Mouse (Mus musculus) Patski (cell line): ENCODE data around the gene Nup50. TPM values are rescaled to one million over a fixed set of nuclear protein-coding genes. Genes with fewer than 3 reads are reported as not detected.
A peak's percentile ranks its signal among the peaks of the same experiment; 100 is the strongest.
"Not testable (repeated sequence)": the region's sequence is repeated elsewhere in the genome, so short reads cannot be mapped to it uniquely, and the experiment has no call there.

Experiments used
- ATAC-seq: fragments of 100-300 bp; one replicate; pipeline ENCODE4 v1.8.0; 2021
- CTCF ChIA-PET: fragments of 350-600 bp; sonication (Branson Sonifier 250); formaldehyde crosslinking; loops from one replicate; lab custom pipeline; 2022; ENCODE audit warnings: inconsistent platforms; lab: Charles Lee
- POLR2A ChIA-PET: fragments of 350-600 bp; sonication (Branson Sonifier 250); formaldehyde crosslinking; loops from one replicate; lab custom pipeline; 2022; ENCODE audit warnings: antibody characterized with exemption, inconsistent platforms; lab: Charles Lee
- DNase-seq: peaks from one replicate; pipeline ENCODE4 v3.0.0-alpha.2; 2011; ENCODE audit warnings: low read depth, low spot score
- H3K27me3 ChIP-seq: fragments of 371-371 bp; one replicate; pipeline ENCODE4 v1.5.1; 2021
- CTCF ChIP-seq: fragments of 100-300 bp; IDR thresholded peaks from one replicate; pipeline ENCODE4 v1.5.1; 2021
- in situ Hi-C: fragments of 300-500 bp; cut with MboI; formaldehyde crosslinking; loops from 3 replicates; pipeline ENCODE4 v1.11.1; 2018; ENCODE audit warnings: low pct_unique_long_range_greater_than_20kb, mixed read lengths
- polyA plus RNA-seq: library from polyadenylated mRNA; unstranded; gene quantifications from one replicate; pipeline ENCODE4 v1.2.3, GENCODE M21; 2021

The Nup50 gene
- 41.5 TPM for polyA plus RNA-seq

- H3K27me3 ChIP-seq, result no peaks in the 10 kb centered on the region
- ChIA-PET CTCF (no interaction called here), POLR2A (interaction anchor here (0.7 to 1.3 kb wide), 3 partner anchors 12 to 118 kb away, joined by 3 read pairs; no protein-coding TSS in a partner anchor)
- in situ Hi-C loops, result loop anchor here (10.0 kb wide), 1 partner anchor 168 kb away; no protein-coding TSS in a partner anchor
- ATAC-seq (peak; percentile 75), DNase-seq (peak; percentile 79)
- TF ChIP-seq CTCF, result no peak
Observed at GRCm38 (mm10) chr15:84922884-84923507, at the start of gene Nup50. Gene Nup50, plus strand, starts transcription at chr15:84923411.

- no peak for ATAC-seq
- TF ChIP-seq CTCF, result no peak
- POLR2A ChIA-PET, result no interaction called here
- H3K27me3 ChIP-seq, result peaks cover 27% of the 10 kb centered on the region
- CTCF ChIA-PET, result no interaction called here
- in situ Hi-C loops, result no loop called here
- no peak for DNase-seq
Observed at GRCm38 (mm10) chr15:84873867-84874266, 49.3 kb upstream of the Nup50 start.

- DNase-seq (no peak), ATAC-seq (no peak)
- ChIA-PET POLR2A (no interaction called here), CTCF (no interaction called here)
- H3K27me3 ChIP-seq, result peaks cover 25% of the 10 kb centered on the region
- no peak for TF ChIP-seq CTCF
- in situ Hi-C loops, result no loop called here
Observed at GRCm38 (mm10) chr15:84877029-84877815, 46.0 kb upstream of the Nup50 start.

GRCm38 (mm10) chr15:84888066-84888465 is 35.1 kb upstream of the Nup50 start:
- TF ChIP-seq CTCF, result no peak
- ATAC-seq, result no peak
- POLR2A ChIA-PET, result no interaction called here

GRCm38 (mm10) chr15:84891246-84891645 is 32.0 kb upstream of the Nup50 start:
- no peak for ATAC-seq

More at GRCm38 (mm10) chr15:84888066-84888465, 35.1 kb upstream of the Nup50 start:
- CTCF ChIA-PET, result no interaction called here
- in situ Hi-C loops, result no loop called here
- H3K27me3 ChIP-seq, result peaks cover 7% of the 10 kb centered on the region
- DNase-seq, result no peak

GRCm38 (mm10) chr15:84891658-84892057 is 31.6 kb upstream of the Nup50 start:
- peak; percentile 17 for DNase-seq
- peak; percentile 51 for ATAC-seq
- in situ Hi-C loops, result loop anchor here (5.0 kb wide), 1 partner anchor 134 kb away; no protein-coding TSS in a partner anchor
- ChIA-PET CTCF (interaction anchor here (0.7 to 1.6 kb wide), 10 partner anchors 10 to 176 kb away, joined by 3 to 8 read pairs (median 4); no protein-coding TSS in a partner anchor), POLR2A (no interaction called here)
- H3K27me3 ChIP-seq, result peaks cover 6% of the 10 kb centered on the region
- peak; percentile 95 for TF ChIP-seq CTCF

More at GRCm38 (mm10) chr15:84891246-84891645, 32.0 kb upstream of the Nup50 start:
- in situ Hi-C loops, result loop anchor here (5.0 kb wide), 1 partner anchor 134 kb away; no protein-coding TSS in a partner anchor
- H3K27me3 ChIP-seq, result peaks cover 7% of the 10 kb centered on the region
- no peak for TF ChIP-seq CTCF
- no peak for DNase-seq
- CTCF ChIA-PET, result interaction anchor here (0.7 to 1.6 kb wide), 10 partner anchors 10 to 175 kb away, joined by 3 to 8 read pairs (median 4); no protein-coding TSS in a partner anchor
- POLR2A ChIA-PET, result interaction anchor here (0.8 kb wide), 1 partner anchor 202 kb away, joined by 4 read pairs; no protein-coding TSS in a partner anchor

GRCm38 (mm10) chr15:84896216-84896615 is 27.0 kb upstream of the Nup50 start:
- POLR2A ChIA-PET, ATAC-seq, CTCF ChIA-PET, DNase-seq, in situ Hi-C loops: not testable (repeated sequence)
- peaks cover 28% of the 10 kb centered on the region for H3K27me3 ChIP-seq

GRCm38 (mm10) chr15:84896664-84897063 is 26.5 kb upstream of the Nup50 start:
- ChIA-PET CTCF (no interaction called here), POLR2A (no interaction called here)
- peaks cover 31% of the 10 kb centered on the region for H3K27me3 ChIP-seq
- in situ Hi-C loops, result no loop called here
- no peak for TF ChIP-seq CTCF
- DNase-seq, result no peak
- ATAC-seq, result no peak

- H3K27me3 ChIP-seq, result peaks cover 41% of the 10 kb centered on the region
- DNase-seq (no peak), ATAC-seq (no peak)
- ChIA-PET POLR2A (no interaction called here), CTCF (no interaction called here)
- in situ Hi-C loops, result no loop called here
- no peak for TF ChIP-seq CTCF
Observed at GRCm38 (mm10) chr15:84898077-84898476, 25.1 kb upstream of the Nup50 start.

- ChIA-PET POLR2A (no interaction called here), CTCF (interaction anchor here (1.5 kb wide), 1 partner anchor 21 kb away, joined by 3 read pairs; no protein-coding TSS in a partner anchor)
- TF ChIP-seq CTCF, result no peak
- H3K27me3 ChIP-seq, result peaks cover 34% of the 10 kb centered on the region
- DNase-seq (no peak), ATAC-seq (no peak)
- in situ Hi-C loops, result no loop called here
Observed at GRCm38 (mm10) chr15:84903843-84904385, 19.3 kb upstream of the Nup50 start.
